Mouse (Mus musculus): ENCODE data around the gene Gpr89.

DNA sequence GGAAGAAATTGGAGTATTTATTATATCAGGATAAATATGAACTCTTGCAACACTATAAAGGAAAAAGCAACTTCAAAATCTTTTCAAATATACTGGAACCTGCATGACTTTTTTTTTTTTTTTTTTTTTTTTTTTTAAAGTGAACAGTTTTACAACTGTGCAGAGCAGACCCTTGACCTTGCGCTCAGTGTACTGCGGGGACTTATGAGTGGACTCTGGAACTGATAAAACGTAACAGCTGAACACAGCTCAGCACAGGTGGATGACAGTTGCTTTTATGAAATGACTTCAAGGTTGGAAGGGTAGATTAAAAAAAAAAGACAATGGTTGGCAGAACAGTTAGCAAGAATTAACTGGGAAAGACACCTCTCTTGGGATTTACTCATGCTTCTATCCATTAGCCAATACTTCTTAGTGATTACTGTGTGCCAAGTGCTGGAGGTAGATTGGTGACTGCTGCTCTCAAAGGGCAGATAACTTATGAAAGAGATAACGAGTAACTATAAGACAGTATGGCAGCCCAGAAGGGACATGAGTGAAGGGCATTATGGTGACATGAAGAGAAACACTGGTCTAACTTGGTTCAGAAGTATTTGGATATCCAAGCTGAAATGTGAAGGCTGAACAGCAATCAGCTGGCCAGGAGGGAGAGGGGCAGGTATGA lies 2.7 kb downstream of the Gpr89 start:
- TF ChIP-seq CTCF (IDR thresholded peaks at IDR 0.05; ENCODE audit: extremely low read depth, insufficient read length, insufficient replicate concordance, low read depth, low read length): no peak
- TF ChIP-seq POLR2A (IDR thresholded peaks at IDR 0.05; ENCODE audit: low read depth, low read length): no peak
